Mouse (Mus musculus) MEL (cell line): ENCODE results near the gene Mob3a.

Source experiments
- EP300 ChIP-seq, 2 experiments: IDR thresholded peaks; 2 replicates each; pipeline ENCODE4 v1.6.1; 2011; ENCODE audit warnings: improper control_type of control experiment in 2 of 2, low read length in 2 of 2, low read depth in 1 of 2, mild to moderate bottlenecking in 1 of 2
- POLR2AphosphoS2 ChIP-seq: IDR thresholded peaks from 2 replicates; pipeline ENCODE4 v1.6.1; 2011; ENCODE audit warnings: low read length, improper control_type of control experiment
- USF2 ChIP-seq, 2 experiments: IDR thresholded peaks; 2 replicates each; pipeline ENCODE4 v1.6.1; 2011 to 2012; ENCODE audit warnings: improper control_type of control experiment in 2 of 2, low read length in 2 of 2, borderline replicate concordance in 1 of 2, inconsistent platforms in 1 of 2, low read depth in 1 of 2, mild to moderate bottlenecking in 1 of 2; ENCODE audit not compliant: insufficient read depth in 1 of 2

DNA sequence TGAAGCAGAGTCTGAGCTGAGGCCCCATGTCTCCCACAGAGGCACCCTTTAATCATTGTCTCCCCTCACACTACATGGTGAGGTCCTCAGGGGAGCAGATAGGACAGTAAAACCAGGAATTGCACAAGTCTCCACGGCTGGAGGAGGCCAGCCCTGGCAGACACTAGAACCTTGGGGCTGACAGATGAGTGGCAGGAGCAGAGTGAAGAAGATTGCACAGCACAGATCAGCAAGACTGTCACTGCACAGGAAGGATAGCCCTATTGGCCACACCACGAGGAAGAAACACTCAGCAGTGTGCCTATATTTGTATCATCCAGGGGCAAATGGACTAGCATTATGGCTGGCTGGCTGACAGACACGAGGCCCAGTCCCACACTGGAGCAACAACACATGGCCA lies 9.1 kb upstream of the Mob3a start:
- TF ChIP-seq USF2 (IDR thresholded peaks at IDR 0.05; ENCODE audit: borderline replicate concordance in 1 of 2, insufficient read depth in 1 of 2, low read depth in 1 of 2, low read length in 2 of 2) (no peak), POLR2AphosphoS2 (no peak), EP300 (IDR thresholded peaks at IDR 0.05; ENCODE audit: low read depth in 1 of 2, low read length in 2 of 2) (no peak)
